13 mouse cellular contexts compared by ENCODE assay signal in genomic region chr11:71944398-71945097, GRCm38 (mm10).
DNase-seq lines count a peak whose midpoint lies in the region; ATAC-seq and TF ChIP-seq lines count a peak whose summit lies in the region.
"Had no signal": no experiment of that assay in that cellular context is flagged by ENCODE, and none has a peak within 500 bp of the region (broad histone marks: within the 10 kb centered on the region; RNA-seq: fewer than 3 reads in every experiment).

No protein-coding gene starts in this region.

- H3K9ac ChIP-seq in liver, postnatal 0 days (replicated peaks), result no peak overlapping the region
- H3K9ac ChIP-seq in liver, embryonic 11.5 days (ENCODE audit: low read depth, low read length), result no peak overlapping the region
- H3K9ac ChIP-seq: neural tube, embryonic 15.5 days had no signal

- no peak for TF ChIP-seq CTCF in liver, postnatal 0 days (IDR thresholded peaks at IDR 0.05; ENCODE audit: low read depth)

- no peak for TF ChIP-seq EP300 in liver, postnatal 0 days (IDR thresholded peaks at IDR 0.05; ENCODE audit: low read depth)

- H3K9me3 ChIP-seq in liver, postnatal 0 days (ENCODE audit: low read length), result no peaks in the 10 kb centered on the region
- no peaks in the 10 kb centered on the region for H3K9me3 ChIP-seq in liver, embryonic 11.5 days (ENCODE audit: control insufficient read depth, low read length)
- H3K9me3 ChIP-seq: hindbrain, embryonic 10.5 days; neural tube, embryonic 15.5 days had no signal

- no peak overlapping the region for H3K4me3 ChIP-seq in liver, postnatal 0 days (ENCODE audit: low read depth, low read length)
- no peak overlapping the region for H3K4me3 ChIP-seq in liver, embryonic 11.5 days (ENCODE audit: low read depth, low read length)
- H3K4me3 ChIP-seq: hindbrain, embryonic 10.5 days; neural tube, embryonic 15.5 days had no signal

- no peaks in the 10 kb centered on the region for H3K27me3 ChIP-seq in liver, postnatal 0 days (ENCODE audit: insufficient read depth, low read length)
- H3K27me3 ChIP-seq in liver, embryonic 11.5 days (replicated peaks; ENCODE audit: control insufficient read depth, insufficient read depth, low read length), result no peaks in the 10 kb centered on the region
- no peaks in the 10 kb centered on the region for H3K27me3 ChIP-seq in splenic B cell, adult 2 months (ENCODE audit: control insufficient read depth, insufficient read depth, low read length, poor library complexity, severe bottlenecking)
- H3K27me3 ChIP-seq: neural tube, embryonic 15.5 days had no signal

- no peaks in the 10 kb centered on the region for H3K4me1 ChIP-seq in liver, postnatal 0 days (ENCODE audit: insufficient read depth)
- no peaks in the 10 kb centered on the region for H3K4me1 ChIP-seq in liver, embryonic 11.5 days (replicated peaks; ENCODE audit: control insufficient read depth, insufficient read depth, low read length)
- H3K4me1 ChIP-seq: neural tube, embryonic 15.5 days had no signal

- no peaks in the 10 kb centered on the region for H3K36me3 ChIP-seq in liver, postnatal 0 days (replicated peaks; ENCODE audit: insufficient read depth, low read length)
- H3K36me3 ChIP-seq in liver, embryonic 11.5 days (ENCODE audit: control insufficient read depth, insufficient read depth, low read length), result no peaks in the 10 kb centered on the region
- no peaks in the 10 kb centered on the region for H3K36me3 ChIP-seq in splenic B cell, adult 2 months (ENCODE audit: control insufficient read depth, insufficient read depth, low read length, poor library complexity, severe bottlenecking)
- H3K36me3 ChIP-seq: hindbrain, embryonic 10.5 days; neural tube, embryonic 15.5 days had no signal

- intact Hi-C loops in gastrocnemius, postnatal 36 days (cut with DNase I), result no loop called here

- H3K27ac ChIP-seq in liver, postnatal 0 days (ENCODE audit: low read depth), result no peak overlapping the region
- H3K27ac ChIP-seq in liver, embryonic 11.5 days (ENCODE audit: low read depth, low read length), result no peak overlapping the region
- H3K27ac ChIP-seq: hindbrain, embryonic 10.5 days; neural tube, embryonic 15.5 days had no signal

- whole genome bisulfite sequencing in liver, postnatal 0 days (ENCODE audit: insufficient replicate concordance), result 55% methylated on average over 9 of the region's 9 CpGs
- 65% methylated on average over 9 of the region's 9 CpGs for WGBS in liver, embryonic 11.5 days

- no peak overlapping the region for H3K4me2 ChIP-seq in liver, postnatal 0 days (ENCODE audit: low read depth, low read length)
- H3K4me2 ChIP-seq in liver, embryonic 11.5 days, result no peak overlapping the region
- H3K4me2 ChIP-seq: neural tube, embryonic 15.5 days had no signal

- peak; percentile 37 for DNase-seq in liver, postnatal 0 days
- no peak for DNase-seq in liver, embryonic 11.5 days (ENCODE audit: low spot score)
- DNase-seq in left cerebral cortex, adult 18-20 months (ENCODE audit: low spot score in 2 of 2), result peak; percentile 32 to 74
- DNase-seq in splenic B cell, adult 2 months (ENCODE audit: low read depth, low spot score), result peak; percentile 18
- DNase-seq in kidney, adult 9 months, result no peak
- no peak for DNase-seq in gastrocnemius, postnatal 36 days
- DNase-seq: cerebellum, postnatal 36 days; kidney, adult 2 months; spleen, adult 18-20 months had no signal

- no peak for ATAC-seq in liver, postnatal 0 days
- ATAC-seq in liver, embryonic 11.5 days (replicated peaks; ENCODE audit: low FRiP score), result no peak
- ATAC-seq in frontal cortex, adult (ENCODE audit: low TSS enrichment), result peak; percentile 97
- ATAC-seq in erythroid progenitor cell, adult 5-6 weeks (replicated peaks; ENCODE audit: low FRiP score, poor library complexity, severe bottlenecking), result no peak

Comparison
In these comparisons a context has a peak if more than half of its experiments do, and no peak if none do; other contexts are left out.
1. DNase-seq: peak in liver, postnatal 0 days (single experiment), left cerebral cortex, adult 18-20 months (2 of 2) and splenic B cell, adult 2 months (single experiment); none in liver, embryonic 11.5 days (single experiment), kidney, adult 9 months (single experiment) and gastrocnemius, postnatal 36 days (0 of 2).